Mouse (Mus musculus) testis, adult 2 months (tissue): ENCODE measurements around the gene Shf.

ENCODE experiments used
- CTCF ChIP-seq: fragments of 200-500 bp; IDR thresholded peaks from 2 replicates; pipeline ENCODE4 v1.5.1; 2012; ENCODE audit warnings: low read depth, mild to moderate bottlenecking, inconsistent platforms, low read length, moderate library complexity; ENCODE audit not compliant: control insufficient read depth, insufficient read depth, insufficient replicate concordance
- POLR2A ChIP-seq: fragments of 200-500 bp; IDR thresholded peaks from 2 replicates; pipeline ENCODE4 v1.6.1; 2012; ENCODE audit warnings: low read depth, mild to moderate bottlenecking, inconsistent platforms, low read length, moderate library complexity; ENCODE audit not compliant: control insufficient read depth

DNA sequence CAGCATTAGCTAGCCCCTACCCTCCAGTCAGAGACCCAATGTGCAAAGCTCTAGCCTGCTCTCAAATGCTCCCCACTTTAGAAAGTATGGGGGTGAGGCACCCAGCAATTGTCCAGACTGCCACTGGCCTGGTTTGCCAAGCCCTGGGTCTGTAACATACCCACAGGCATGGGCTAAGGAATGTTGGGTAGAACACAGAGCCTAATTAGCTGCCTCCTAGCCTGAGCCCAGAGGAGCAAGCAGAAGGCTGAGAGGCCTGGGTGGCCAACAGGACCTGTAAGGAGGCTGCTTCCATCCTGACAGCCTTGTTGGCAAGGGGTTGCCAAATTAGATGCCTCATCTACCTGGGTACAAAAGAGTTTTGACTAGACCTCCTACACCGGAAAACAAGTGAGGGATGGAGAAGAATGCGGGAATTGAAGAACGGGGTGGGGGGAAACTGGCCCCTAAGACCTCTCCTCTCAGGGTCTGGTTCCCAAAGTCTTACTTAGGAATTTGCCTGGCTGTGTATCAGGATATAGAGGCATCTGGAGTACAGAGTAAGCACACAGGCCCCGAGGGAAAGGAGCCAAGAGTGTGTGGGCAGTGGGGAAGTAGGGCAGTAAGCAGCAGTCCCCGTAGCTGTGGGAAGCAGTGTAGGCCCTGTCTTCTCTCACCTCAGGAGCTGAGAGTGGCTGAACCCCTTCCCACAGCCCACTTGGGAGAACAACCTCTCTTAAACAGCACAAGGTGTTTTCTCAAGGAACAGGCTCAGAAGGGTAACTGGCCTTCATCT lies 17.6 kb downstream of the Shf start:
- TF ChIP-seq CTCF (no peak), POLR2A (no peak)
